Mouse (Mus musculus): ENCODE data around the gene Dbr1. TPM values are rescaled to one million over a fixed set of nuclear protein-coding genes. Genes with fewer than 3 reads are reported as not detected.

Gene Dbr1
- total RNA-seq, 2 experiments from 2014 or later = 7.5 to 32.3 TPM

GRCm38 (mm10) chr9:99612202-99612601 lies 36.6 kb downstream of the Dbr1 start, which contains the start of gene A4gnt:
Gene A4gnt, plus strand, starts transcription at chr9:99612502.
- no peak for ATAC-seq (replicated peaks; ENCODE audit: low FRiP score, poor library complexity, severe bottlenecking)

- no peak for ATAC-seq (replicated peaks; ENCODE audit: low FRiP score, poor library complexity, severe bottlenecking)
Observed at GRCm38 (mm10) chr9:99619688-99620087, 44.1 kb downstream of the Dbr1 start.

GRCm38 (mm10) chr9:99620196-99620595 lies 44.6 kb downstream of the Dbr1 start:
- ATAC-seq (replicated peaks; ENCODE audit: low FRiP score, poor library complexity, severe bottlenecking) = no peak

GRCm38 (mm10) chr9:99622034-99622433 lies 46.4 kb downstream of the Dbr1 start:
- no peak for ATAC-seq (replicated peaks; ENCODE audit: low FRiP score, poor library complexity, severe bottlenecking)

GRCm38 (mm10) chr9:99622966-99623365 lies 47.4 kb downstream of the Dbr1 start:
- no peak for ATAC-seq (replicated peaks; ENCODE audit: low FRiP score, poor library complexity, severe bottlenecking)

GRCm38 (mm10) chr9:99624117-99624516 lies 48.5 kb downstream of the Dbr1 start:
- no peak for ATAC-seq (replicated peaks; ENCODE audit: low FRiP score, poor library complexity, severe bottlenecking)

- ATAC-seq (replicated peaks; ENCODE audit: low FRiP score, poor library complexity, severe bottlenecking) = no peak
Observed at GRCm38 (mm10) chr9:99628581-99628980, 53.0 kb downstream of the Dbr1 start.

GRCm38 (mm10) chr9:99629281-99630011 lies 53.8 kb downstream of the Dbr1 start, which contains the start of gene Dzip1l:
Gene Dzip1l, plus strand, starts transcription at chr9:99629496.
- no peak for ATAC-seq (replicated peaks; ENCODE audit: low FRiP score, poor library complexity, severe bottlenecking)

GRCm38 (mm10) chr9:99630071-99630470 lies 54.5 kb downstream of the Dbr1 start:
- ATAC-seq (replicated peaks; ENCODE audit: low FRiP score, poor library complexity, severe bottlenecking) = no peak

GRCm38 (mm10) chr9:99630528-99631125 lies 55.0 kb downstream of the Dbr1 start:
- no peak for ATAC-seq (replicated peaks; ENCODE audit: low FRiP score, poor library complexity, severe bottlenecking)

GRCm38 (mm10) chr9:99631781-99632180 lies 56.2 kb downstream of the Dbr1 start:
- no peak for ATAC-seq (replicated peaks; ENCODE audit: low FRiP score, poor library complexity, severe bottlenecking)

- ATAC-seq (replicated peaks; ENCODE audit: low FRiP score, poor library complexity, severe bottlenecking) = no peak
Observed at GRCm38 (mm10) chr9:99632264-99632663, 56.7 kb downstream of the Dbr1 start.

Other genes with a start within 250 kb of the Dbr1 start
- not detected in 2 replicates for gene Esyt3, start 217.2 kb upstream of the Dbr1 start, total RNA-seq (2015; ENCODE audit: low replicate concordance)
- not detected in 2 replicates for gene Esyt3, start 217.2 kb upstream of the Dbr1 start, total RNA-seq (2017; ENCODE audit: low replicate concordance)
- gene Mras, start 138.4 kb upstream of the Dbr1 start, total RNA-seq (2015; ENCODE audit: low replicate concordance) = 14.3 TPM in 1 of 2 replicates, not detected in the other
- gene Mras, start 138.4 kb upstream of the Dbr1 start, total RNA-seq (2017; ENCODE audit: low replicate concordance) = 0.08 and 0.13 TPM in 2 replicates
- gene Nme9, start 124.3 kb upstream of the Dbr1 start, total RNA-seq (2015; ENCODE audit: low replicate concordance) = not detected in 2 replicates
- 1.2 TPM in 1 of 2 replicates, not detected in the other for gene Nme9, start 124.3 kb upstream of the Dbr1 start, total RNA-seq (2017; ENCODE audit: low replicate concordance)
- 20.9 and 30.6 TPM in 2 replicates for gene Armc8, start 6.9 kb upstream of the Dbr1 start, total RNA-seq (2015; ENCODE audit: low replicate concordance)
- gene Armc8, start 6.9 kb upstream of the Dbr1 start, total RNA-seq (2017; ENCODE audit: low replicate concordance) = 33.6 and 37.8 TPM in 2 replicates
- gene A4gnt, start 36.7 kb downstream of the Dbr1 start, total RNA-seq (2015; ENCODE audit: low replicate concordance) = not detected in 2 replicates
- not detected in 2 replicates for gene A4gnt, start 36.7 kb downstream of the Dbr1 start, total RNA-seq (2017; ENCODE audit: low replicate concordance)
- gene Dzip1l, start 53.7 kb downstream of the Dbr1 start, total RNA-seq (2015; ENCODE audit: low replicate concordance) = not detected in 2 replicates
- gene Dzip1l, start 53.7 kb downstream of the Dbr1 start, total RNA-seq (2017; ENCODE audit: low replicate concordance) = not detected in 2 replicates
- 0.36 TPM in 1 of 2 replicates, not detected in the other for gene Cldn18, start 141.5 kb downstream of the Dbr1 start, total RNA-seq (2015; ENCODE audit: low replicate concordance)
- not detected in 2 replicates for gene Cldn18, start 141.5 kb downstream of the Dbr1 start, total RNA-seq (2017; ENCODE audit: low replicate concordance)